Mouse (Mus musculus) adrenal gland (tissue): ENCODE results near the gene Ngef.
"Not testable (repeated sequence)": the region's sequence is repeated elsewhere in the genome, so short reads cannot be mapped to it uniquely, and the experiment has no call there.

Source experiments
- intact Hi-C: fragments of 180-260 bp; cut with DNase I; formaldehyde crosslinking; loops from one replicate; pipeline ENCODE4 v1.15.1; 2025

Ngef gene

DNA sequence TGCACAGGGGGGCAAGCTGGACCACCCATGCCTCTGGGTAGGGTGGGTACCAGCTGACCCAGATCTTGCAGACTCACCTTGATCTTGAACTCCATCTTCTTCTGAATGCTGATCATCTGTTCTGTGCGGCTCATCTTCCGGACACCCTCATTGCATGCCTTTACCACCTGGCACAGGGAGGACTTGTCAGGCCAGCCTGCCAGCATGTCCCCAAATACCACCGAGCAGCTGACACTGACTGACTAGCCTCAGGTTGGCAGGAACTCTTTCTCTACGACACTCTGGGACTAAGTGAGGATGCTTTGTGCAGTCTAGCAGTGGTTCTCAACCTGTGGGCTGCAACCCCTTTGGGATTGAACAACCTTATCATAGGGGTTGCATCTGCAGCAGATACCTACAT lies 91.1 kb downstream of the Ngef start:
- intact Hi-C loops, result no loop called here

DNA sequence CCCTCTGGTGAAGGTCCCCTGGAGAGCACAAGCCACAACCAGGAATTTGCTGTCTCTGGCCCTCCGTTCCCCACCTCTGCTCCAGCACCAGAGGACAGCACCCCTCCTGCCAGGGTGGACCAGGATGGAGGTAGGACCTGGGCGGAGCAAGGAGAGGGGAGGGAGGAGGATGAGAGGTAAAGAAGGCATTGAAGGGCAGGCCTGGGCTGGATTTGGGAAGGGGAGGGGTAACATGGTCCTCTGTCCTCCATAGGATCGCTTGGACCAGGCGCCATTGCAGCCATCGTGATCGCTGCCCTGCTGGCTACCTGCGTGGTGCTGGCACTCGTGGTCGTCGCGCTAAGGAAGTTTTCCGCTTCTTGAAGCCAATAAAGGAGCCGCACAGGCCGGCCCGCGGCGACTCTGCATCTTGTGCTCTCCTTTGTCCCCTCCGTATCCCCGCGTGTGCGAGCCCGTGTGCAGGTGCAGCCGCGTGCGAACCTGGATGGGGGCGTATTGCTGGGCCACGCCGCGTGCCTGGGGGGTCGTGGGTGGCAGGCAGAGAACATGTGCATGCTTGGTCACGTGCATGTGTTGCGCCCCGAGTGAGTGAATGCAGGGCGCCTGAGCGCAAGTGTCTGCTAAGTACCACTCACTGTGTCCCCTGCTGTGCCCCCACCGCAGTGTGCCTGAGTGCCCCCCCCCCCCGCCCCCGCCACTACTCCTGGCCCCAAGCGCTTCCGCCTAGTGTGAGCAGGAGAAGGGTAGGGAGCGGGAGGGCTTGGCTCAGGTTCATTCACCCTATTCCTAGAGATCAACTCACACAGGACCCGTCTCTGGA lies 98.4 kb downstream of the Ngef start:
- intact Hi-C loops, result loop anchor here (10.0 kb wide), 1 partner anchor 250 kb away; no protein-coding TSS in a partner anchor

DNA sequence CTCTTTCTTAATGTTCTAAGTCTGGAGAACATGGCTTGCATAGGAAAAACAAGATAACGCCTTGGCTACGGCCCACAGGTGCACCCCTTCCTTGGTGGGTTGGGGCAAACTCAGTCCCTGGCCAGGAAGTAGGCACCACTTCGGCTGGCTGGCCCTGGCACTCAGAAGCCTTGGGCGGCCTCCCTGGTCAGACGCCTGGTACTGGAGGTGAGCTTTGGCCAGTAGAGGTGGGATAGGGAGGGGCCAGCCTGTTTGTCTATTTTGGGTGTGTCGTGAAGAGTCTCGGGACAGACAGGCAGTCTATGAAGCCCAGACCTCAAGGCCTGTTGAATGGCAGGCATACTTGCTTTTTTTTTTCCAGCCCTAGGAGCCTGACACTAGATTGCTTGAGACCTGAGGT lies 101.1 kb downstream of the Ngef start:
- intact Hi-C loops, result loop anchor here (10.0 kb wide), 1 partner anchor 252 kb away; no protein-coding TSS in a partner anchor

DNA sequence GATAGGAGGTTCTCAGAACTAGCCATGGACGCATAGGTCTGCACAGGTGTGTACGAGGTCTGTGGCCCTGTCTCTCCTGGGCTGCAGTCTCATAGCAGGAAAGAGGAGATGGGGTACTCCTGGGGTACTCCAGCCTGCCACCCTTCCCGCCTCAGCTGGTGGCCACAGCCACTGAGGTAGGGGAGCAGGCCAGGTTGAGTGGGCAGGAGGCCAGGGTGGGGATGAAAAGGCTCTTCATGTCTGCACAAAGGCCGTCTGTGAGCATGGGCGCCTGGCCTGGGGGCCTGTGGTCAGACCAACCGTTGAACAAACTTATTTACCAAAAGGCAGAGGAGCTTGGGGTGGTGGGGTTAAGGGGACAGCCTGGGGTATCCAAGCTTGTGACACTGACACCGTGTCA lies 101.8 kb downstream of the Ngef start:
- intact Hi-C loops, result loop anchor here (10.0 kb wide), 1 partner anchor 253 kb away; no protein-coding TSS in a partner anchor

DNA sequence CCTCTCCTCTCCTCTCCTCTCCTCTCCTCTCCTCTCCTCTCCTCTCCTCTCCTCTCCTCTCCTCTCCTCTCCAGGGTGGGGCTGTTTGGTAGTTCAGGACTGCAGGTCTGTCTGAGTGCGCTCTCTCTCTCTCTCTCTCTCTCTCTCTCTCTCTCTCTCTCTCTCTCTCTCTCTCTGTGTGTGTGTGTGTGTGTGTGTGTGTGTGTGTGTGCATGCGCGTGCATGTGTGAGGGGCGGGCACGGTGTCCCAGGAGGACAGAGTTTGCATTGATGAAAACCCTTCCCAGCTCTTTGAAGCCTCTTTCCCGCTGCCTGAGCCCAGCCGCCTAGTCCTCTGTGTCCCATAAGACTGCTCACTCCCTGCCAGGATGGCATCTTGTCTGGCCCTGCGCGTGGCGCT lies 103.7 kb downstream of the Ngef start, which contains the start of gene Snorc:
Gene Snorc, plus strand, starts transcription at position 301 of the 400 bp plus-strand sequence.
- intact Hi-C loops, result loop anchor here (10.0 kb wide), 1 partner anchor 255 kb away; no protein-coding TSS in a partner anchor

DNA sequence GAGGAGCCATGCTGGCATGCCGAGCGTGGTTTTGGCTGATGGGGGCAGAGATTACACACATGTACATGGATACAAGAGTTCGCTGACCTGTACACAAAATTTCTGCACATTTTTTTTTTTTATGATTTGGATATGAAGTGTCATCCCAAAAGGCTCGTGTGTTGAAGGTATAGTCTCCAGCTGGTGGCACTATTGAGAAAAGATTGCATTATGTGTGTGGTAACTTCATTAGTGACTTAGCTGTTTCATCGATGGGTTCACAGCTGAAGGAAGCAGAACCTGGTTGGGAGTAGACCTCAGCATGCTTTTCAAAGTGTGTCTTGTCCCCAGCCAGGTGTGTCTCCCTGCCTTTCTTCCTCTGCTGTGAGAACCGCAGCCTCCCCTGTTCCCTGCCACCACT lies 105.3 kb downstream of the Ngef start:
- intact Hi-C loops, result no loop called here

DNA sequence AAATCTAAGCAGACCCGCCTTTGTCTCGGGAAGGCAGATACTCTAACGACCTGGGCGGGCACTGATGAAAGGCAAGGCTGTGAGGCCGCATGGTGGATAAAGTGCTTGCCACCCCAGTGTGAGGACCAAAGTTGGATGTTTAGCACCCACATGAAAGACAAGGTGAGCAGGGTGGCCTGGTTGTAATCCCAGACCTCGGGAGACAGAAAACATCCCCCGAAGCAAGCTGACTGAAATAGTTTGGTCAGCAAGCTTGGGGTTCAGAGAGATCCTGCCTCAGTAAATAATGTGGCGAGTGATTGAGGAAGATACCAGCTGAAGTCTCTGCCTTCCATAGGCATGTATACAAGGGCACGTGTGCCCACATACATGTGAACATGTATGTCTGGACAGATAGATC lies 106.2 kb downstream of the Ngef start:
- intact Hi-C loops, result no loop called here

DNA sequence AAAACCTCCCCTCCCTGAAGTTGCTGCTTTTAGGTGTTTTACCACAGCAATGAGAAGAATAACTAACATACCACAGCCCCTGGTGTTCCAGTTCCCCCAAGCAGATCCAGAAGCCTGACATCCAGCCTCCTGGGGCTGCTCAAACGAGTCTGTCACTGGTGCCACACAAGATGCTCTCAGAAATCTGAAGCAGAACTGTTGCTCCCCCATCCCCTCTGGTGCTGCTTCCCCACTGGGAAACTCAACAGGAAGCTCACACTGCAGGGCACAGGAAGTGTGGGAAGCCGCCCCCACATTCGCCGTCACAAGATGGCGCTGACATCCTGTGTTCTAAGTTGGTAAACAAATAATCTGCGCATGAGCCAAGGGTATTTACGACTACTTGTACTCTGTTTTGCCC lies 113.8 kb downstream of the Ngef start:
- intact Hi-C loops, result not testable (repeated sequence)

DNA sequence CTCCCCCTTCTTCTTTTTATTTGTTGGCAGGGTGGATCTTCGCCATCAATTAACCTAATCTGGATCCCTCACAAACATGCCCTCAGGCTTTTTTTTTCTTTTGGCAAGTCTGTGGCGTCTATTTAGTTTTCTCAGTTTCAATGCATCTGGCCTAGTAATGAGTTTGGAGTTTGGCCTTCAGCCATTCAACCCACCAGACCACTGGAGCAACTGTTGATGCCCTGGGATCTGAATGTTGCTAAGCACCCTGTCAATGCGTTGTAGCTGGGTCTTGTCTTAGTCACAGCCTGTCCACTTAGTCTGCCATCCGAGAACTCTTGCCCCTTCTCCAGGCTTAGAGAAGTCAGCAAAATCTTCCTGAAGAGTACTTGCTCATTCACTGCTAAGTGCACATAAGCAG lies 115.6 kb downstream of the Ngef start:
- intact Hi-C loops, result no loop called here

DNA sequence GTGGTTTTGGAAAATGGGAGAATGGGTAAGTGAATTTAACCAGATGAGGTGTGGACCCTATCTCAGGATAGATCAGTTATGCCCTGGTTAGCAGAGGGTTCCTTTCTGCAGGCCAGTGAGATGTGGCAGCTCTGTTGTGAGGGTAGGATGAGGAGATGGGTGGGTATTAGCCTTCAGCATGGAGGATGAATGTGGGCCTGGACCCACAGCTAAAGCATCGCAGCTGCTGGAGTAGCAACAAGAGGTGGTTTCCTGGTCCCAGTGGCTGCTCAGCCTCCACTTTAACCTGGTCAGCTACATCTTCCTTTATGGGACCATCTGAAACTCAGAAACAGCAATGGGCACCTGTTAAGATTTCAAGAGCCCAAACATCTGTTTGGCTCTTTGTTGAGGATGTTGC lies 117.2 kb downstream of the Ngef start:
- intact Hi-C loops, result no loop called here

DNA sequence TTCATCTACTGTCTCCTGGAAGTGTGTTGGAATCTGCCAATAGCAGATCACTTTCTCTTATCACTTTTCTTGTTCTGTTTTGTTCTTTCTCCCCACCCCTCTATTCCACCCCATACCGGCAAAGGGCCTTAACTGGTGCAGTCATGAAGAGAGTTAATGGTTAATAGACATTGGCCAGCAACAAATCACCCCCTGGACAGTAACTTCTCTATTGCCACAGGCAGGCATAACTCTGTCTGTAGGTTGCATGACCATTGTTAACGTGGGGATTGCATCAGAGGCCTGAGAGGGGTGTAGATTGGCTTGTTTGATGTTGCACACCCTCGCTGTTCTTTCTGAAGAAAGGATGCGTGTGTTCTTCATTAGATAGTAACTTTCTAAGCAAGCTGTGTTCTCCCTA lies 124.2 kb downstream of the Ngef start:
- intact Hi-C loops, result loop anchor here (5.0 to 10.0 kb wide), 3 partner anchors 273 to 545 kb away; partner anchors contain the start of gene Atg16l1

DNA sequence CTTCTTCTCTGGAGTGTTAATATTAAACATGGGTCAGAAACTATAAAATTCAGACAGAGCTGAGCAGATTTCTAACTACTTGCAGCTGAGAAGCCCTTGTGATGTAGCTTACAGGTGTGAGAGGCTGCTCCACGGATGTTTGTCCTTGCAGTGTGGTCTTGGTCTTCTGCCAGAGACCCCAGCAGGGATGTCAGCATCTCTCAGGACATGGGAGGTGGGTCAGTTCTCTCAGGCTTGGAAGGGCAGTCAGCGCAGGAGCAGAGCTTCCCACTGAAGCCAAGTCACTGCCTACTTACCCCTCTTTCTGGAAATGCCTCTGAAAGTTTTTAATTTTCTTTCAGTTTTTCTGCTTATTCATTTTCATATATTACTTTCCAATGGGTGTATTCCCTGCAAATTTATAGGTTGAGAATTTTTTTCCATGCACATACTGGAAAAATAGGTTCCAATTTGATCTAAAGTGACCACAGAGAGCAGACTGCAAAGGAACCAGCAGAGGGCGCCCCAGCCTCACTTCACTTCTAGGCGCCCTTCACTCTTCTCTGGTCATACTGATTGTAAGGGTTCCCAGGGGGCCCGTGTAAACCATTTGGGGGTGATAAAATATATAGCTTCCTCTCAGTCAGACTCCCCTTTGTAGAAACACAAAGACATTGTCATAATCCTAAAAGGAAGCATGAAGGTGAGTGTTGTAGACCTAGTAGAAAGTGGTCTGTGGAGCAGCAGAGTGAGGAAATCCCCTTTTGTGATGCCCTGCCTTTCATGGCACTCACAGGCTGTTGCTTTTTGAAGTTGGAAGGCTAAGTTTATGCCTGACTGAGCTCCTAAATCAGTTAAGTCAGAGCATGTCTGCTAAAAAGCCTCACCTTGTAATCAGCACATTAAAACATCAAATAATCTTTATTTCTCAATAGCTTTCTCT lies 126.2 kb downstream of the Ngef start:
- intact Hi-C loops, result loop anchor here (5.0 to 10.0 kb wide), 3 partner anchors 275 to 547 kb away; partner anchors contain the start of gene Atg16l1

DNA sequence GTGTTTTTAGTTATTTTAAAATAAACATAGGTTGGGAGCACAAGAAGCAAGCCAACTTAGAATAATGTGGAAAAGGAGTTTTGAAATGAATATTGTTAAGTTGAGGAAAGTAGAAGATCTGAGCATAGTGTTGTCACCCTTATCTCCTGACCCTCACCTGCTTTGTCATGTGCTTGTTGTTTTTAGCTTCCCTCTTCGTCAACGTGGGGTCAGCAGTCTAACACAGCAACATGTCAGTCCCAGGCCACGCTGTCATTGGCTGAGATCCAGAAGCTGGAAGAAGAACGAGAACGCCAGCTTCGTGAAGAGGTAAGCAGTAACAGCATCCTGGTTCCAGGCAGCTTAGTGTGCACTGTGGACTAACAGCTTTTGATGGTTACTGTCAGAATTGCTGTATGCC lies 137.1 kb downstream of the Ngef start:
- intact Hi-C loops, result no loop called here

DNA sequence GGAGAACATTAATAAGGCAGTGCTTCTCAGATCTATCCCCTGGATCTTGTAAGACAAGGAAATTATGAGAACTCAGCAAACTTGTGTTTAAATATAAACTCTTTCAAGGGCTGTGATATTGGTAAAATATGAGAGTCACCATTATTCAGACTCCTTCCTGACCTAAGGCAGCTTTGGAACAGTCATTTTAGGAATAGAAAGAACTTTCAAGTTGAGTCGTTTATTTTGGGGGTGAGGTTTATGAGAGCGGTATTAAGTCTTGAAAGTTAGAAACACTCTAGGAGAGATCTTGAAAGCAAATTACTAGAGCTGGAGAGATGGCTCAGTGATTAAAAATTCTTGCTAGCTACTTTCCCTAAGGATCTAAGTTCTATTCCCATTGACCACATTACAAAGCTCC lies 138.5 kb downstream of the Ngef start:
- intact Hi-C loops, result no loop called here
